Mouse (Mus musculus) E14TG2a.4 (cell line): ENCODE measurements at regions not wholly inside any gene's neighbourhood (a gene's known extent, or its start where the extent isn't known, plus 50 kb on each side); places are given as distances from the start of the nearest gene placed in this dataset.

Source experiments
- CTCF ChIP-seq: conservative IDR thresholded peaks from 2 replicates; pipeline ENCODE4 v1.5.1; 2014; ENCODE audit warnings: low read length
- POU5F1 ChIP-seq: IDR thresholded peaks from 2 replicates; pipeline ENCODE4 v1.6.1; 2014; ENCODE audit warnings: low read length, borderline replicate concordance

GRCm38 (mm10) chr16:29904183-29904775, 159.9 kb upstream of the Hes1 start:
- no peak for TF ChIP-seq CTCF
- no peak for TF ChIP-seq POU5F1
